Mouse (Mus musculus) cerebellum, adult 9-10 months (tissue): ENCODE data around the gene Olfr746.

ENCODE experiments used
- DNase-seq: peaks from one replicate; pipeline ENCODE4 v3.0.0; 2022

The Olfr746 gene

GRCm38 (mm10) chr14:50646783-50647182 is at the start of gene Olfr746:
TSS of gene Olfr746 (plus strand) at chr14:50647083.
- no peak for DNase-seq

DNA sequence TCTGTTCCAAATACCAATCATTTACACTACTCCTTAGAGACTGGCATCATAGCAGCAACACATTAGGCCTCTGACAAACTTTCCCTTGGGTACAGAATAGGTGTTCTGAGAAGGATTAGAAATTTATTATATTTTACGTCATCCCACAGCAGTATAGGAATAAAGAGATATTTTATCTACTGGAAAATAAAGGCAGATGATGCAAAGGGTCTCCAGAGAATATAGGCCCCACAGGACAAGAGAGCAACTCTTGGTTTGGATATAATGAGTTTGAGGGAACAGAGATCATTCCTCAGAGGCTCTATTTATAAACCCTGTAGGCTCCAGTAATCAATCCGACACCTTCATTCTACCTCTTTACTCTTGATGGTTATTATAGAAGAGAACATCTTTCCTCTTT is 32.3 kb upstream of the Olfr746 start, which contains the start of gene Olfr744:
Gene Olfr744 (plus strand): TSS at position 301 of the 400 bp plus-strand sequence.
- no peak for DNase-seq

DNA sequence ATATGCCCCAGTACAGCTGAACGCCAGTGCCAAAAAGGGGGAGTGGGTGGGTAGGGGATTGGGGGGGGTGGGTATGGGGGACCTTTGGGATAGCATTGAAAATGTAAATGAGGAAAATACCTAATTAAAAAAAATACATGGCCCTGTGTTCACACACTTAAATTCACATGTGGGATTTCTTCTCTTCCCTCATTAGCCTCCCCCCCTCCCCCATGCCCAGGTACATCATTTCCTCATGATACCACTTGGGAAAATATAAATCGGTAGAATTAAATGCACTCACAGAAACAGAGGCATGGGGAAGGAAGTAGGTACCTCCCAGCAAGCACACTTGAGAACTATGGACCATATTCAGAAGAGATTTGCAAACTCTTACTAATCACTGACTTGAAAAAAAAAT is 7.8 kb upstream of the Olfr746 start, which contains the start of gene Olfr745:
Gene Olfr745 (plus strand): TSS at position 301 of the 400 bp plus-strand sequence.
- DNase-seq: no peak

GRCm38 (mm10) chr14:50693106-50693505 is 46.2 kb downstream of the Olfr746 start, which contains the start of gene Olfr747:
TSS of gene Olfr747 (minus strand) at chr14:50693206.
- no peak for DNase-seq
